Mouse (Mus musculus) kidney, postnatal 4 days (tissue): Measurements from ENCODE around the gene Exoc6b.

ENCODE experiments used
- DNase-seq, 2 experiments: peaks; one replicate each; pipeline ENCODE4 v3.0.0; 2021; ENCODE audit warnings: mixed read lengths in 2 of 2

Exoc6b gene

DNA sequence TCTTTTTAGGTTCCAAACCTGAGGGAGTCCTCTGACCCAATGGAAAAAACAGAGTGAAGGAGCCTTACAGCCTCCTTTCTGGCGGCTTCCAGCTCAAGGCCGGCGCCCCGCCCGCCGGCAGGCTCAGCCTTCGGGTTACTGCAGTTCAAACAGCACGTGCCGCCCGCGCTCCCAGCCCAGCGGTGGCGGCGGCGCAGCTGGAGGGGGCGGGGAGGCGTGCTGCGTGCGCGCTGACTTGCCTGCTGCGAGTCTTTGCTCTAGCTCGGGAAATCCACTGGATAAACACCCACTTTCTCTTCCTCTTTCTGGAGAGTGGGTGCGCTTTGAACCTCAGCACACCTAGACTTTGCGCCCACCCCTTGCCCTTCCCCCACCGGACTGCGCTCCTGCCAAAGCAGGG is 485.9 kb downstream of the Exoc6b start:
- peak; percentile 82 to 88 for DNase-seq

DNA sequence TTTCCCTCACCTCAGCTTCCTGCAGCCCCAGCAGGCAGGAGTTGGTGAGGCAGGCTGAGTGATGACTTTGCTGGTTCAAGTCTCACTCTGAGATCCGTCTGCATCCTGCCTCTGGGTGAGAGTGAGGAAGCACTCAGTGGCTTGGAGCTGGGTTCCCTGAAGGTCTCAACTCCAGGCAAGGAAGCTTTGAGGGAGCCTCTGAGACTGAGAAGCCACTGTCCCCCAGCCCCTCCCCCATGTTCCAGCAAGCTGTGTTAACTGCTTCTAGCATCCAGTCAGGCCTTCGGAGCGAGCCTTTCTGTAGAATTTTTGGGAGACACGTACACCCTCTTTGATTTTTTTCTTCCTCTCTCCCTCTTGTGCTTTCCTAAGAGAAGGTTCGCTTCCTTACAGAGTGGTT is 486.5 kb downstream of the Exoc6b start:
- DNase-seq = no peak

DNA sequence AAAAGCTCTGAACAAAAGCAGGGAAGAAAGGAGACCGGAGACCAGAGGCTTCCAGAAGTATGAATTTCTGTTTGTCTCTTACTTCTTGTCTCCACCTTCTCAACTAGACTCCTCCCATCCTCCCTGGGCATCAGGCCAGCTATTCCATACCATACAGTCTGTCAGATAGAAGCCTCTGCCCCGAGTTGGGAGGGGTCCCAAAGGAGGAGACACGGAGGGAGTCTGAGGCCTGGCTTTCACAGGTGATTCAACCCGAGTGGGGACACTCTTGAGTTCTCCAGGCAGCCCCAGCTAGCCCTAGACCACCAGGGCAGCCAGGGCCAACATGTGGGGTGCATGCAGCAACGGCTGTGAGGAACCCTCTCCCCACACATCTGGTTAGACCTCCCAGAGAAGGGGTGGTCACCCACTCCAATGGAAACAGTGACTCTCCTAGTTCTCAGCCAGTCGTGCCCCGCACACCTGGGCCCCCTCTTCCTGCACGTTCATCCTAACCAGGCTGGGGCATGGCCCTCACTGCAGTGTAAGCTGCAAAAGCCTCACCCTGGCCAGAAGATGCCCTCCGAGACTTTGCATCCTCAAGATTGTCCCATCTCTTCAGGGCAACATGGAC is 487.4 kb downstream of the Exoc6b start:
- peak in 1 of 2 experiments; percentile 32 for DNase-seq

DNA sequence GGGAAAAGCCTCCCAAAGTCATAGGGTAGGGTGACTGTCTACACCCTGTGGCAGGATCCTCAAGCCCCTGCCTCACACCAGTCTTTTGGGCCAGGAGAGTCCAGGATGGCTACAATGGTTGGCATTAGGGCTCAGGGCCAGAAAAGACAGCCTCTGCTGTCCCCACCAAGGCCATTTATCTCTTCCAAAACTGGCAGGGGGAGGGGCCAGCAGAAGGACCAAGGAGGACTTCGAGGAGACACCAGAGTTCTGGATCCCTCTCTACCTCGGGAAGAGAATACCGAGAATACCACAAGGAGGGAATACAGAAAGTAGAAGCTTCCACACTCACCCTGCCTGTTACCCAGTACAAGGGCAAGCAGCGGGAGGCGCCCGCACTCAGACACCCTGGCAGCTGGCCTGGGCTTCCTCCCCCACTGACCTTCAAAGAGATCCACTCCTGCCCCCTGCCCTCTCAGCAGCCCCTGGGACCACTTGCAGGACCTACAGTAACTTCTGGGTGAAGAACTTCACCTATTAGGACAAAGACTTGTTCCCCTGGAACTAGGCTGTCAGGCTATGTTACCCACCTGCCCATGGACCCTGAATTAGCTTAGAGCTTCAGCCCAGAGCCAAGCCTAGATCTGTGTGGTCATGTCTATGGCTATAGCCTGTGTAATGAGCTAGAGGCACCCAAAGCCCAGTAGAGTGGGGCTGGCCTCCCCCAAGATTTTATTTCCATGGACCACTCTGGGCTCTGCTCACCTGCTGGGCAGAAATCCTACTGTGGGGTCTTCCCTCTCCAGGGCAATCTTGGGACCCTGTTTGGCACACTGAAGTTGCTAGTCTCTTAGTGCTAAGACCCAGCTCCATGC is 488.1 kb downstream of the Exoc6b start:
- no peak for DNase-seq

DNA sequence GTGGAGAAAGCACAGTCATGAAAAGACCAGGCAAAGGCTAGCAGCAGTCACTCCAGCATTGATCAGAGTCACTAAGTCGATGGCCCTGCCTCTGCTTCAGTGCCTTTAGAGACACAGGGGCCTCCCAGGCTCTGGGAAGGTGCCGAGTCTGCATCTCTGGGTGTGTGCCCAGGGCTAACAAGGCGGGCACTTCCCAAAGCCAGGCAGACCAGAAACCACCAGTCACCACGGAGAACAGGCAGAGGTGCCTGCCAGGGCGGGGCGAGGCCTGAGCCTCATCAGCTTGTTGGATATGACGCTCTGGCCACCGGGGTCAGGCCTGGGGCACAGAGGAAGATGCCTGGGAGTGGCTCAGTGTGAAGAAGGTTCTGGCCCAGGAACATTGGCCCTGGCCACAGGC is 489.8 kb downstream of the Exoc6b start:
- no peak for DNase-seq

DNA sequence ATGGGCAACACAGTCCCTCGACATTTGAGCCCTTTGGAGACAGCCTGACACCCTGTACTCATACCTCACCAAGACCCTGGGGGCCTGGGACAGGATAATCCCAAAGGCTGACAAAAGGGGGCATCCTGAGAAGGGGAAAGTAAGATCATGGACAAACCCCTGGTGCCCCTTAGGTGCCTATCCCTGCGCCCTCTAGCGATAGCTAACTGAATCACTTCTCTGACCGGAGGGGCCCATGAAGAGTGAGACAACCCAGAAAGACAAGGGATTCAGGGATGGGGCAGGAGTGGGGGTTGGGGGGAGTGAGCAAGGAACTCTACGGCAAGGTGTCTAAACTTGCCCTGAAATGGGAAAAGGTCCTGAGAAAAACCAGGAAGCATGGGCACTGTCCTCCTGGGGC is 490.4 kb downstream of the Exoc6b start:
- peak; percentile 51 to 54 for DNase-seq

DNA sequence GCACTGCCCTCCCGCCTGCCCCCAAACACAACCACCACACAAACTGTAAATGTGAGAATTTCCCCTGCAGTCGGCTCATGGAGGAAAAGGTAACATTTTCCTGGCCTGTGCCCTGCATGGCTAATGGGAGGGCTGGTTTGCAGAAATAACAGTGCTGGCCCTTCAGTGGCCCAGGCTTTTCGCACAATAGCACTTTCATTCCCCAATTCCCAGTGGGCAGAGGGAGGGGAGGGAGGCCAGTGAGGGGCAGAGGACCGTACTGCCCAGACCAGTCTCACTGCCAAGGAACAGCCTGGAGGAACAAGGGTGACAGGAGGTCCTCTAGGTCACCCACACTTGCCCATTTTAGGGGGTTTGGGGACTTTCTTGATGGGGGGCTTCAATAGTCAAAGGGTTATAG is 491.4 kb downstream of the Exoc6b start:
- DNase-seq = no peak

DNA sequence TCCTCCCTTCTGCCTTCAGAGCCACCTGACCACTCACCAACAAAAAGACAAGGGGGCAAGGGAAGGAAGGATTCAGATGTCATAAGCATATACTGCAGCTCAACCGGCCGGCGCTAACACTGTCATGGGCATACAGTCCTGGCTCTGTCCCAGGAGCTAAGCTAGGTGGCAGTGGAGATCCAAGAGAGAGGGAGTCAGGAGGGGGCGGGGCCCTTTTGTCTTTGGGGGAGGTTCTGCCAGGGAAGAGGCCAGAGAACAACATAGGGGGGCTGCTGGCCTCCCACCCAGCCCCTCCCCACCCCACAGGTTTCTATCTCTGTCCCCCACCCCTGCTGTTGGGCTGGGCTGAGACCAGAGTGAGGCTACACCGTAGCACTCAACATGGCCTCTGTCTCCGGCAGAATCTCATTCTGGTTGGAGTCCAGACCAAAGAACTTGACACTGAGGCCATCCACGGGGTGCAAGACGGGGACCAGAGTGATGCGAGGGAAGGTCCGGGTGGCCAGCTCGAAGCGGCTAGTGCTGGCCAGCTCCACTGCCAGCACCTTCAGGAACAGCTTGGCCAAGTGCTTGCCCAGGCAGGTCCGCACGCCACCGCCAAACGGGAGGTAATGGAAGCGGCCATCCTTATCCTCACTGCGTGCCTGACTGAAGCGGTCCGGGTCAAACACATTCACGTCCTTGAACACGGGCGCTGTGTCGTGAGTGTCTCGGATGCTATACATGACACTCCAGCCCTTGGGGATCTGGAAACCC is 495.2 kb downstream of the Exoc6b start:
- DNase-seq = peak; percentile 60 to 69

DNA sequence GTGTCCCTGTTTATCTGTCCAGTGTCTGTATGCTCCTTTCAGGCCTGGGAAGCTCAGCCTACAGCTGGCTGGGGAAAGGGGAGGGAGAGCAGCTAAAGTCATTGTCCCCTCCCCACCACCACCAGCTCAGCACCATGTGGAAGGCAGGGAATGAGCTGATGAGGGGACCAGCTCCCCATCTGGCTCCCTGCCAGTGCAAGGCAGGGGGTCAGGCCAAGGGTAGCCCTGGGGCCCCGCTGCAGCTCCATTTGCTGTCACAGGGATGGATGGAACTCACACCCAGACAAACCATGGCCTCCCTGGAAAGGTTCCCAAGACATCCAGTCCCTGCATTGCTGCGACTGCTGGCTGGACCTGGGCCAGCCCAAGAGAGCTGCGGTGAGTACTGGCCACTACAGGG is 499.3 kb downstream of the Exoc6b start:
- DNase-seq = no peak

DNA sequence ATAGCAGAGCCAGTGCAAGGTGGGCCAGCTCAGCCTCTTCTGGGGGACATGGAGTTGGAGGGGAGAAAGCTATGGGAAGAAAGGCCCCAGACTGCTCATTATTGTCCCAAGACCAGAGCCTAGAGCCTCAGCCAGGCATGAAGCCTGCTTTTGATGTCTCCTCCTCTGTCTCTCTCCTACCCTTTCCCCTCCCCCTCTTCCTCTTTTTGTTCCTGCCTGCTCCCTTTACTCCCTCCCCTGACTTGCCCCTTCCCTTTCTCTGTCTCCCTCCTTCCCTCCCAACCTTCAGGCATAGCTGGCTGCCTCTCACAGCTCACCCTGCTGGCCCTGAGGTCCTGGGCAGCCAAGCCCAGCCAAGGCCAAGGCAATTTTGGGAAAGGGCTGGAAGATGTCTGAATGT is 499.7 kb downstream of the Exoc6b start:
- no peak for DNase-seq

DNA sequence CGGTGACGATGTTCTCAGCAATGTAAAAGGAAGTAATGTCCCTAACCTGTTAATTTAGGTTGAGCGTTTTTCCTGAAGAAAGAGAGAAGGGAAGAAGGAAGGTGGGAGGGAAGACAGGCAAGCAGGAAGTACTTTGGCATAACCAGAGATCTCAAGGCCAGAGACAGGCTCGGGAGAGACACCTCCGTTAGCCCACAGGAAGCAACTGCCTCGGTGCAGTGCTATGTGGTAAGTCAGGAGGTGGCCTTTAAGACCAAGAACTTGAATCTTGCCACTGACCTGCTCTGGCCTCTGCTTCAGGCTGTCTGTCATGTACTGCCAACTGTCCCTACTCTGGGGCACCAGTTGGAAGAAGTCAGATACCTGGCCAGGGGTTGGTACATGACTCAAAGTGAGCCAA is 500.4 kb downstream of the Exoc6b start:
- DNase-seq = no peak
